Mouse (Mus musculus) natural killer cell, adult 2 months (primary cell): ENCODE results near the gene Frmpd4.

Experiments
- DNase-seq, 2 experiments: peaks; one replicate each; pipeline ENCODE4 v3.0.0; 2022; ENCODE audit warnings: low spot score in 2 of 2

The Frmpd4 gene

DNA sequence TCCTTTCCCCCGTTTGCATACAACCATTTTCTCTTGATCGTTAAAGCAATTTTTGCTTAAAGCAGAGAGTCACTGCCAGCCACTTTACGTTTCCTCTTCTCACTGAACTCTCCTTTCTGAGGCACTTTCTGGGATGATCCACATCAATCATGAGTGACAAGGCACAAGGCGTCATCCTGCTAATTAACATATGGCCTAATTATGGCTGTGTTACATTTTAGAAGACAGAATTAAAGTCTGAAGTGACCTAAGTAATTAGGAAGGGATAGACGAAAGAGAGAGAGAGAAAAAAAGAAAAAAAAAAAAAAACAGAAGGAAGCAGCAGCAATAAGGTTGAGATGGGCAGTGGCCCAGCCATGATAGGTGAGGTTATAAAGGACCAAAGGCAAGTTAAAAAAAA is at the start of gene Frmpd4:
TSS of gene Frmpd4 (minus strand) at position 101 of the 400 bp plus-strand sequence.
- DNase-seq, result no peak

DNA sequence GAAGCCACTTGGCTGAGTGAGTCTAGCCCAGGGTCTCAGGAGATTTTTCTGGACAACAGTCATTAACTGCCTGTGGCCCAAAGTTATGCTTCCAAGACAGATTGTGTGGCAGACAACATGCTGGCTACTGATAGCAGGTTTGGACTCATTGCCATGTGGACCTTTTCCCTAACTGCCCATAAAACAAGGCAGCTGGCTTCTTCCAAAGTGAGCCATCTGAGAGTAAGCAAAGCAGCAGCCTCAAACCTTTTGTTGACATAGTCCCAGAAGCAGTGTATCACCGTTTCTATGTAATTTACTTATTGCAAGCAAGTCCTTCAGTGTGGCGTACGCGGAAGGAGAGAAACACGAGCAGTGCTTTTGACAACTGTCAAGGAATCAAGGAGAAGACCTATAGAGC is 18.2 kb upstream of the Frmpd4 start:
- DNase-seq, result no peak

DNA sequence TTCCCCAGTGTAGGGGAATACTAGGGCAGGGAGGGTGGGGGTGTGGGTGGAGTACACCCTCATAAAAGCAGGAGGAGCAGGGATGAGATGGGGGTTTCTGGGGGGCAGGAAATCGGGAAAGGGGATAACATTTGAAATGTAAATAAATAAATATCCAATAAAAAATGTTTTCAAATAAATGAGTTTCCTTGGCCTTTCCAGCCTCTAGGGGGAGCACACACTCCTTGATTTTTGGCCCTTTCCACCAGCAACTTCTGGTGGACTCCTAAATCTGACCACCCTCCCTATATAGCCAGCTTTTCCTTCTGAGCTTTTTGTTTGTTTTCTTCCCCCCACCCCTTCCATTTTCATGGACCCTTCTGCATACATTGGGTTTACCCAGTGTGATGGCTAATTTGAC is 7.3 kb upstream of the Frmpd4 start:
- no peak for DNase-seq

DNA sequence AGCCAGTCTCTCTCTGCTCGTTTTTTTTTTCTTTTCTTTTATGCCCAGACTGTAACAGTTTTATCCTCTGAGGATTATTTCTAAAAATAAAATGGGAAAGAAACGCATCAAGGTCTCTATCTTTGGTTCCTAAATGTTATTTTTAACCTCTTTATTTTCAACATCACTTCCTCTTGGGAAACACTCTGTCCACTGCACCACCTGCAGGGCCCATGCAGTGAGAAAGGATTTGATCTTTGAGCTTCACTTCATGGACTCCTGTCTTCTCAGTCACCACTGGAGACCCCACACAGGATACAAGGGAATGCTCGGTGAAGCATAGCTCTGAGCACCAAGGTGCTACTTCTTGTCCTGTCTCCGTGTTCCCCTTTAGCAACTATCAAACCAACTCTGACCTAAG is 5.2 kb downstream of the Frmpd4 start:
- no peak for DNase-seq

DNA sequence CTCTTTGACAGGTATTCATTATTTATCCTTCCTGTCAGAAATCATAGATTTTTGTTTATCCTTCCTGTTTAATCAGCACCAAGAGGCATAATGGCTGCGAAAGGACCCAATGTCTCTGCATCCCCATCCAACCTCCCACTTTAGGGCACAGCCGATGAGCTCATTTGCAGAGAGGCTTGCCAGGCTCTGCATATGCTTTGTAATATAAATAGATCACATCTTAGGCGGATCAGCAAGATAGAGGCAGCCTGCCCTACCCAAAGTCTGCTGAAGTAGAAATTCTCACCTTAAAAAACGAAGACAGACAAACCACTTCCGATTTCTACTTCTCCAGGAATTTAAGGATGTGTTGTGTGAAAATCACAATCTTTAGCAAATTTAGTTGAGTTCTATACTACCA is 7.8 kb downstream of the Frmpd4 start:
- DNase-seq, result no peak

DNA sequence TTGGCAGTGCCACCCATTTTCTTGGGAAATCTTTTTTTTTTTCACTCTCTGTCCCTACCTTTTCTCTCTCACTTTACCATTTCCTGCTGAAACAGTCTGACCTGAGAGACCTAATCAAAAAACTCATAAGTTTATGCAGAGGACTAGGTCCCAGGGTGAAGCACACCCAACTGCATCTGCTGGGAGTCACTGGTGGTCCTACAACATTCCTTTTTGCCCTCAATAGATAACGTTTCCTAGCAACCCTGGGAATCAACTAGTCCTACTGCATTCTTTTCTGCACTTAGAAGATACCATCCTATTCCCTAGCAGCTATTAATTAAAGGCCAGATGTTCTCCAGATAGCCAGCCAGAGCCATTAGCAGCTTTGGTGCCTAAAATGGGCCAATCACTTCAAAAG is 71.8 kb downstream of the Frmpd4 start:
- no peak for DNase-seq

DNA sequence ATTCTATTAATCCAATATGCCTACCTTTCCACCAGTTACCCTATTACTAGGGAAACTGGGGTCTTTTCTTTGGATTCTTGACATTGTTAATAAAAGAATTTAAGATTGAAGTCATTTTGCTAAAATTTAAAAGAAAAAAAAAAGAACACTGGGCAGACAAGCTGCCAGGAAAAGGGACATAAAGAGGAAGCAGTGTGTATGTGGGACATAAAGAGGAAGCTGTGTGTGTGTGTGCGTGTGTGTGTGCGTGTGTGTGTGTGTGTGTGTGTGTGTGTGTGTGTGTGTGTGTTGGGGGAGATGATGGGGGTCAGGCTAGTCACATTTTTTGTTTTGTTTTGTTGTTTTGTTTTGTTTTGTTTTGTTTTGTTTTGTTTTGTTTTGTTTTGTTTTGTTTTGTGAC is 121.8 kb downstream of the Frmpd4 start:
- DNase-seq, result no peak

DNA sequence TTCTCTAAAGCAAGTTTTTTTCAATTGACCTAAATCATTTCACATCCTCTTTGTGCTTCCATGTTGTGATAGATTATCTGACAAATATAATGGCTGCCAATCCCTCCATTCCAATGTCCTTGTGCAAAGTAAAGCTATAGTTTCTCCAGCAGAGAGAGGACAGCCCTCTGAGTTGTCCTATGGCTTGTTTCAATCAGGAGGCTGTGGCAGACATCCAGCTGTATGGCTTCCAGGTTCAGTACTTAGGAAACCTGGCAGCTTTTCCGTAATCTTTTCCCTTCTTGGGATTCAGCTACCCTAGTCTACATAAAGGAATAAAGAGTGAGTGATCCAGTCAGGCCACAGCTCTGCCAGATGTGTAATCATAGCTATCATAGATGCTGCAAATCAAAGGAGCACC is 145.8 kb downstream of the Frmpd4 start:
- no peak for DNase-seq

DNA sequence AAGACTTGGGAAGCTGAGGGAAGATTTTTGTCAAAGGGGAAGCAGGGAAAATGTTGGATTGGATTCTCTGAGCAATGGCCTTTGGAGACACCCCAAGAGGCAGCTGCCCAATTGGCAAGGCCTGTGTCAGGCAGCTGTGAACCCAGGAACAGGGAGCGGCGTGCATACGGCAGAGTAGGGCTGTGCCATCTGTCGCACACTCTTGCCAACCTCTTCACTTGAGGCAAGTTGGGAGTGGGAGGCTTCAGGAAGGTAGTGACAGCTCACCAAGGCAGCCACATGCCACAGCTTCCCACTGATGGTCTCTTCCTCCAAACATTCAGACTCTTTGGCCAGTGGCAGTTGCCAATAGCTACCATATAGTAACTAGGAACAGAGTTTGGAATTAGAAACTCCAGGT is 147.2 kb downstream of the Frmpd4 start:
- no peak for DNase-seq

DNA sequence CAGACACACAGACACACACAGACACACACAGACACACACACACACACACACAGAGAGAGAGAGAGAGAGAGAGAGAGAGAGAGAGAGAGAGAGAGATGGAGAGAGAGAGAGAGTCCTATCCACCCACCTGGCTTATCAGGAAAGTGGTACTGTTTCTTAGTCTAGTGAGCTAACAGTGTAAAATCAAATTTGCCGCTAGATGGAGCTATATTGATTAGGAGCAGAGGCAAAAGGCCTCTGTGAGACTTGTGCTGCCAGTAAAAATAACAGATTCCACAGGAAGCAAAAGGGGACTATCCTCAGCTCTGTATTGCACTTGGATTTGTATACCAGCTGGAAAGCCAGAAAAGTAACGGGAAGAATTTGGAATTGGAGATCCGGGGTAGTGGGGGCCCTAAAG is 161.6 kb downstream of the Frmpd4 start:
- DNase-seq, result no peak

DNA sequence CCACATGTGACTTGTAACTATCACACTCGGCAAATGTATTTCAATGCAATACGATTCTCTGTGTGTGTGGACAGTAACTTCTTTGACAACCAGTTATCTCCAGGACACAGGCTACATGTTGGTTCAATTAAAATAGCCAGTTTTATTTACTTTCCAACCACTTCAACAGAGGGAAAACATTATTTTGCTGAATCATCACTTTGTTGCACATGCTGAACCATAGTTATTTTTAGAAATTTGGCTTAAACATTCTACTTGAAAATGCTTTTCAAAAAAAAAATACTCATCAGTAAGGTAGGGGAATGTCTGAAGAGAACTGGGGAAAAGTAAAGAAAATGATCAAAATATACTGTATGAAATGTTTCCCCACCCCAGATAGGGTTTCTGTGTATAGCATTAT is 173.5 kb downstream of the Frmpd4 start:
- no peak for DNase-seq

DNA sequence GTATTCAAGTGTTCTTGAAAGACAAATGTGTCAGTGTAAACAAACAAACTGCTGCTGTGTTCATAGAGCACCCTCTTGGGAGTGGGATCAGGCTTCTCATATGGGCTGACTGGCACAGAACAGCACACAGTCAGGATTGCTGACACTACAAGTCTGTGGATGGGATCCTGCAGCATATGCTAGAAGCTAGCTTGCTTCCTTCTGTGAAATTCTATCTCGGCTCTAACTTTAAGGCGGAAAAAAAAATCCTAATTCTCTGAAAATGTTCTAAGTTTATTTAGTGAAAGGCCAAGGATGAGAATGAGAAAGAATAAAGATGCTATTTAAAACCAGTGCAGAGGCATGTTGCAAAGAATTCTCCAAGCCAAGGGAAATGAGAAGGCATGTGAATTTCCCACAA is 226.6 kb downstream of the Frmpd4 start:
- no peak for DNase-seq

DNA sequence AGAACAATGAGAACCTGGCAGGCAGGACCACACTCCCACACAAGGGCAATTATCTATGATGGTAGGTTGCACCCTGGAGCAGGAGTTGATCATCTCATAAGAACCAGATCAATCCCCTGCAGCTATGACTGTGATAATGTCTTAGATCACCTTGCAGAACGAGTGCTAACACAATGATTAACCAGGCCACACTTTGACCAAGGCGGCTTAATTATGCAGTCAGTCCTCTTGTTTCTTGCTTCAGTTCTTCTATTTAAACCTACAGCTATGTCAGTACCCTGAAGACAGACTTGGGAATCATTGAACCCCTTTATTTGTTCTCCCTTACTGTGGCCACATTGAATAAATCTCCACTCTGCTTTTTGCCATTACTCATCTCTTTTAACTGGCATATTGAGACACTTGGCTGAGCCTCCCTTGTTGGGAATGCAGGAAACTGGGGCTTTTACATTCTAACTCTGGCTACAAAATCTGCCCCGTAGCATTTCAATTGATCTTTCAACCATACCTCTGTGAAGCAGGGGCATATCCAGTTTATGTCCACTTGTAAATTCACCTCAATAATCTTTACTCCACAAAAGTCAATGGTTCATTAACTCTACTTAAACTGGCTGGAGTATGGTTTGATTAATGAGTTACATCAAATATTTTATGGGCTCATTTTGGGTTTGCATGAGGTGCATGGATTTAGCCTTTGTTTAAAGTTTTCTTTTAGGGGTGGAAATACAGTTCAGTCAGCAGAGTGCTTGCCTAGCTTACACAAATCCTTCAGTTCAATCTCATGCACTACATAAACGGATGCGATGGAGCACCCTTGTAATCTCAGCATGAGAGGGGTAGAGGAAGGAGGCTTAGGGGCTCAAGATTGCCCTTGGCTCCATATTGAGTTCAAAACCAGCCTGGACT is 227.5 kb downstream of the Frmpd4 start:
- DNase-seq, result no peak

DNA sequence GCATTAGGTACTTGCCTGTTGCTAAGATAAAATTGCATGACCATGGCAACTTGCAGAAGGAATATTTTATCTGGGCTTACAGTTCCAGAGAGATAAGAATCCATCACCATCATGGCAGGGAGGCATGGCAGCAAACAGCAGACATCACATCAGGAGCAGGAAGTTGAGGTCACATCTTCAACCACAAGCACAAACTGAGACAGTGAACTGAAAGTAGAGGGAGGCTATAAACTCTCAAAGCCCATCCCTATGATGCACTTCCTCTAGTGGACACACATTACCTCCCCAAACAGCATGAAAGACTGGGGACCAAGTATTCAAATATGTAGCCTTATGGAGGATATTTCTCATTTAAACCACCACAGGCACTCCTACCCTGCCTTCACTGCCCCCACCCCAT is 238.8 kb downstream of the Frmpd4 start:
- no peak for DNase-seq

DNA sequence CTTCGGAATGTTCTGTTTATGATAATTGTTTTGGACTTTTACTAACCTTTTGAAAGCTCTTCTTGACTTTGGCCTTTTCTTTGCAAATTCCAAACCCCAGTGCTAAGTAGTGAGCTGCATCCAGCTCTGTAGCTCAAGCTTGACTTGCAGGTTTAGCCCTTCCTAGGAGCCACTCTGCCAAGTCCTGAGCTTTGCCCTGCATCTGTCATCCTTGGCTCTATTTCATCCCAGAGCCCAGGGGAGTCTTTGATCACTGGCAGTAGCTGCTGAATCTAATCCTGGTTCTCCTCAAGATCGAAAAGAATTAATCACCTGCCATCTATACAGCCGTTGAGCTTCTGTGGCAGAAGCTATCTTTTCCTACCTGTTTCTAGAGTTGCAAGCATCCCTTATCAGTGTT is 251.9 kb downstream of the Frmpd4 start:
- no peak for DNase-seq

DNA sequence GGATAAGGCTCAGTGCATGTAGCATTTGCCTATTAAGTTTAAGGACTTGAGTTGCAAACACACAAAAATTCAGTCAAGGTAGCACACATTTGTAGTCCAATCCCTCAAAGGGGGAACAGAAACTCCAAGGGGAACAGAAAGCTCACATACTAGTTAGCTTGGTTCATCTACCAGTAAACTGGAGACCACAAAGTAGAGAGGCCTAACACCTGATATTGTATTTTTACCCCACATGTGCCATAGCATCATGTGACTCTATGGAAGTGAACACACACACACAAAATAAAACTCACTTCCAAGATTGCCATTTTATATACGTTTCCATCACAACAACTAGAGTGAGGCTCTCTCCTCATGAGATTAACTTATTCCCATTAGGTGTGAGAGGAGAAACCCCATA is 264.9 kb downstream of the Frmpd4 start:
- no peak for DNase-seq

DNA sequence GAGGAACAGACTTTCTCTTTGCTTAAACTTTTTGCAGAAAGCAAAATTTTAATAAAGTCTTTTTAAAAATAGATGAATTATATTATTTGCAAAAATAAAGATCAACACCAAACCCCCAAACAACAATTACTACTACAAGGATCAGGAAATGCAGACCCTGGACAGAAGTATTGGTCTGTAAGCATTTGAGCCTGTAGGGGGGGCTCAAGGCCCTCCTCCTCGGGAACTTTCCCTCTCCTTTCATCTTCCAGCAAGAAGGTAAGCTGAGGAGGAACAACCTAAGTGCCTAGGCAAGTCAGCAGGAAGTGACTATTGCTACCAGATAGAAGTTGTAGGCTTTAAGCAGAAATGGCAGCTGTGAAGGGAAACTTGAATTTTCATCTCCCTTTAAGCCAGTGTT is 266.9 kb downstream of the Frmpd4 start:
- no peak for DNase-seq

DNA sequence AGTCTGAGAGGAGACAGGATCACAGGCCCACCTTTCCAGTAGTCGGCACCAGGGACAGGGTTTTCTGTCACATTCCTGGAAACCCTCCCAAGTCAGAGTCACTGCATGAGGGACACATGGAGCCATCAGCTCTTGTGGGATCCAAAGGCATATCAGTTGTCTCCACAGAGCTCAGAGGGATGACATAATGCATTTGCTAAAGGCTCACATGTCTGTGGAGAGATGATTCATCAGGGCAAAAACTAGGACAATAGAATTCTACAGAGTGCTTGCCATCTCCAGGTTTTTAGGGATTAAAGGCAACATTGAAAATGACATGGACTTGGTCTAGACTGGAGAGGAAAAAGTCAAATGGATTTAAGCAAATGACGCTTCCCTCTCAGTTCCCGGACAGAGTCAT is 284.5 kb downstream of the Frmpd4 start:
- DNase-seq, result no peak

DNA sequence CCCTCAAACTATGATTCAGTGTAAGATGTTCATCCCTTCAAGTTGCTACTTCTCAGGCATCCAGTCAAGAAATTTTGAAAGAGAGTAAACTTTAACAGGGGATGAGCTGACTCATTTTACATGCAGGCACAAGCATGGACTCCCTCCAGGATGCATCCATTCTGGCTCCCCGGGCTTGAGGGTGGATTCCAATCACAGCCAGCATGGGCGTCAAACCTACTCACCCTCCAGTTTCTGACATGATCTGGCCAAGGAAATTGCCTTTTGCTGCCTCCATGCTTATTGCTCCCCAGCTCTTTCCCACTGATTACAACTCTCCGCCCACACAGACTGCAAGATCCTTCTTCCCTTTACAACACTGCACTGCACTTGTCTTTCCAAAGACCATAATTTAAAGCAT is 370.0 kb downstream of the Frmpd4 start:
- DNase-seq, result no peak

DNA sequence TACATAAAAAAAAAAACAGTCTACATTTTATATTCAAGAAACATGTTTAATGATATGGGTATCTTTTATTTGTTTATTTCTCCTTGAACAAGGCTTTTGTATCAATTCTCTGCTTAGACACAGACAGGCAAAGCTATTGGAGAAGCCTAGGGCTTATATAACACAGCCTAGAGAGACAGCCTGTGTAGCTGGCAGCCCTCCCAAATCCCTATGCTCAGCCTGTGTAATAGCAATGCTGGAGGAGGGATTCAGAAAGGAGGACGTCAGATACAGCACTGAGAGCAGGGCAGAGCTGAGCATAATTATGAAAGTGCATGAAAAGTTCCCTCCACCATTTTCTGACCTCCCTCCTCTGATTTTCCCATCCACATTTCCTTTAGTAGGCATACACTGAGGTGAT is 385.1 kb downstream of the Frmpd4 start:
- DNase-seq, result no peak

DNA sequence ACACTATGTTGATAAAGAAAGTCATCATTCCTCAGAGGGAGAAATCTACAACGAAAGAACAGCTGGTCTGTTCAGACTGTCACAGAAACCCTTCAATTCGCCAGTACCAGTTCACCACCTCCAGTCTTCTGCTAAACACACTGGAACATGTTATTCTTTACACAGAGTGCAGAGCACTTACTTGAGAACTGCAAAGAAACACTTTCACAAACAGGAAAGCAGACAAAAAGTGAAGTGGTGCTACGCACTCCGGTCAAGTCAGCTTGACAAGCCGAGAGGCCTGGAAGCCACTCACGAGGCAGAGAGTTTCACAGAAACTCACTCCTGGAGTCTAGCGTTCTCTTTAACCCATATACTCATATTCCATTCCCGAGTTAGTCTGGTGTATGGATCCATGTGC is 387.5 kb downstream of the Frmpd4 start:
- no peak for DNase-seq

DNA sequence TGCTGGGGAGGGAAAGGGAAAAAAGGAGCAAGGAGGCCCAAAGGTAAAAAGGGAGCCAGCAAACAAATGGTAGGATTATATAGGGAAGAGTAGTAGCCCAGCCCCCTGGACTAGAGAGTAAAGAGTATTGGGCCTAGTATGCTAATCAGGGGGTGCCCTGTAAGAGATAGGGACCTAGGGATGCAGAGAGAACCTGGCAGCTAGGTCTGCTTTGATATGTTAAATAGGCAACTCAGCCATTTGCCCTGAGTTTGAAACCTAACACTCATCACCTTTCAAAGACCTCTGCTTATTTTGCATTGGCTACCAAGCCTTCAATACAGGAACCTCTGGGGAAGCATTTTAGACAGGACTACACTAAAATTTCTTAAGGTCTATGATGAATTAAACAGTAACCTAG is 414.0 kb downstream of the Frmpd4 start:
- DNase-seq, result no peak

DNA sequence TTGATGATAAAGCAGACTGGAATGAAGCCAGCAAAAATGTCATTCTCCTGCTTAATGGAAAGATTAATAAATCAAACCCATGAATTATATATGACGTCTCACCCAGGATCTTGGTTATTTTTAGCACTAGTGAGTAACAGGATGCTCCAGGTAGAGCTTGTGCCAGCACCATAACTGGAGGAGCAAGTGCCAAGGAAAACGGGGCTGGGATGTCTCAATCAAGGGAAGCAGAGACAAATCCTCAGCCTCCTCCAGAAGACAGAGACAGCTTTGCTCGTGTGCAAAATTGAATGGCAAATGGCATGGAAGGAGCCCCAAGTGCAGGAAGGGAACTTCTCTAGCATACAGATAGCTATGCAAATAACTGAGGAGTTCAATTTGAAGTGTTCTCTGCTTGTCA is 418.2 kb downstream of the Frmpd4 start:
- DNase-seq, result no peak

DNA sequence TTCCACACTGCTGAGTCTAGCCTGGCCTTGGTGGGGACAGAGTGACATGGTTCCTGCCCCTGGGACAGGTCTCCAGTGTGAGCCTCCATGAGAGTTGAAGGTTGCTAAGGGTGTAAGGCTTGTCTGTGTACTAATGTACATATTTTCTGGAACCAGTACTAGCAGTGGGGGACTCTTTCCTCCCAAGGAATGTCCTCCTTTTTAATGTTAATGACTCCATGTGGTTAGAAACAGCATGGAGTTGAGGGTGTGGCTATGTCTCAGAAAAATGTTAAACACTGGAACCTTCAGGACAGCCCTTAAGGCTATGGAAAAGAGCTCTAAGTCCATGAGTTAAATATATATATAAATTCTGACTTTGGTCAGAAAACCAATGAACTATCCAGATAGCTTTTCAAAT is 436.0 kb downstream of the Frmpd4 start:
- DNase-seq, result no peak
